Mouse (Mus musculus): Measurements from ENCODE around the gene Zfp493. TPM values are rescaled to one million over a fixed set of nuclear protein-coding genes. Genes with fewer than 3 reads are reported as not detected.
"Not testable (repeated sequence)": the region's sequence is repeated elsewhere in the genome, so short reads cannot be mapped to it uniquely, and the experiment has no call there.

Gene Zfp493
- under 1 TPM; 0.17 to 0.43 TPM for total RNA-seq (2021)

- DNase-seq, result peak; percentile 56
Observed at GRCm38 (mm10) chr13:67779265-67780221, at the start of gene Zfp493. Gene Zfp493 (plus strand): TSS chr13:67779693.

- not testable (repeated sequence) for DNase-seq
Observed at GRCm38 (mm10) chr13:67734391-67734790, 45.1 kb upstream of the Zfp493 start.

- DNase-seq, result no peak
Observed at GRCm38 (mm10) chr13:67742941-67743340, 36.6 kb upstream of the Zfp493 start.

GRCm38 (mm10) chr13:67743896-67744295, 35.6 kb upstream of the Zfp493 start:
- DNase-seq, result no peak

GRCm38 (mm10) chr13:67754333-67755306, 24.9 kb upstream of the Zfp493 start, which contains the start of gene Zfp85:
Gene Zfp85 (minus strand): TSS chr13:67755228.
- peak; percentile 67 for DNase-seq

- no peak for DNase-seq
Observed at GRCm38 (mm10) chr13:67755761-67756160, 23.7 kb upstream of the Zfp493 start.

GRCm38 (mm10) chr13:67759966-67760365, 19.5 kb upstream of the Zfp493 start:
- no peak for DNase-seq

- DNase-seq, result no peak
Observed at GRCm38 (mm10) chr13:67763031-67763768, 16.3 kb upstream of the Zfp493 start.

GRCm38 (mm10) chr13:67791921-67792455, 12.5 kb downstream of the Zfp493 start:
- DNase-seq, result no peak

- no peak for DNase-seq
Observed at GRCm38 (mm10) chr13:67798618-67799017, 19.1 kb downstream of the Zfp493 start.

- DNase-seq, result not testable (repeated sequence)
Observed at GRCm38 (mm10) chr13:67799151-67799550, 19.7 kb downstream of the Zfp493 start.

- no peak for DNase-seq
Observed at GRCm38 (mm10) chr13:67811651-67812210, 32.2 kb downstream of the Zfp493 start.

- DNase-seq, result no peak
Observed at GRCm38 (mm10) chr13:67812961-67813709, 33.6 kb downstream of the Zfp493 start.

- DNase-seq, result peak; percentile 71
Observed at GRCm38 (mm10) chr13:67813710-67814660, 34.5 kb downstream of the Zfp493 start, which contains the start of gene Zfp273. Gene Zfp273 (plus strand): TSS chr13:67813740.

GRCm38 (mm10) chr13:67818636-67819035, 39.1 kb downstream of the Zfp493 start:
- DNase-seq, result no peak

- peak; percentile 40 for DNase-seq
Observed at GRCm38 (mm10) chr13:67830911-67831336, 51.4 kb downstream of the Zfp493 start, which contains the start of gene Gm10037. Gene Gm10037 (plus strand): TSS chr13:67831106.

GRCm38 (mm10) chr13:67833137-67833536, 53.6 kb downstream of the Zfp493 start:
- DNase-seq, result not testable (repeated sequence)

Data from heart, postnatal 4 days (tissue).